Mouse (Mus musculus) neutrophil, adult 83 days (primary cell): ENCODE measurements around the gene Xrcc4. TPM values are rescaled to one million over a fixed set of nuclear protein-coding genes. Genes with fewer than 3 reads are reported as not detected.

ENCODE experiments used
- total RNA-seq, 2 experiments: library from RNA; stranded (reverse); gene quantifications; one replicate each; pipeline ENCODE4 v1.2.4; 2023

Gene Xrcc4
- total RNA-seq: 10 to 100 TPM; 11.4 to 11.5 TPM

GRCm38 (mm10) chr13:90088962-90089824 lies at the start of gene Xrcc4, which contains the start of gene Tmem167:
TSS of gene Xrcc4 (minus strand) at chr13:90089608.
TSS of gene Tmem167 (plus strand) at chr13:90089123.

GRCm38 (mm10) chr13:89741766-89742685 lies 347.4 kb downstream of the Xrcc4 start, which contains the start of gene Vcan:
TSS of gene Vcan (minus strand) at chr13:89742509.

Other genes starting within 250 kb of the Xrcc4 start
- gene Tmem167, start 485 bp downstream of the Xrcc4 start, total RNA-seq: 10 to 100 TPM; 12.9 to 14.4 TPM